Mouse (Mus musculus) ES-Bruce4 (cell line): Measurements from ENCODE around the gene Sf3b3.

Experiments
- CTCF ChIP-seq: IDR thresholded peaks from one replicate; pipeline ENCODE4 v1.8.1; 2011; ENCODE audit warnings: low read depth, low read length
- EP300 ChIP-seq: IDR thresholded peaks from 2 replicates; pipeline ENCODE4 v1.6.1; 2011; ENCODE audit warnings: low read depth, low read length; ENCODE audit not compliant: insufficient read depth
- POLR2A ChIP-seq: IDR thresholded peaks from one replicate; pipeline ENCODE4 v1.8.1; 2011; ENCODE audit warnings: low read length; ENCODE audit not compliant: insufficient read depth

DNA sequence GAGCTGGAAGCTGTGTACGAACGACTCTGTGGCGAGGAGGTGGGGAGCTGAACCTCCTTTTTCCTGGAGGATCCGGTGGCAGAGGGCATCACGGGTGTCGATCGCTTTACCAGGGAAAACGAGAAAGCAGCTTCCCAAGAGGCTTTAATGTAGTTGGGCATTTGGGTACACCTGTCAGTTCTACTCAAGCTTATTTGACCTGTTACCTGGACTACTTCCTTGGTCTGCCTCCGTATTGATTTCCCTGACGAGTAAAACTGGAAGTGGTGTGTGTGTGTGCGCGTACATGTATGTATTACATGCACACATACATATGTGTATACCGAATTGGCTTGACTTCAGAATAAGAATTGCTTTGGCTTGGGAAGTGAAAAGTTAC lies 573 bp upstream of the Sf3b3 start:
- TF ChIP-seq EP300 (no peak), POLR2A (no peak), CTCF (no peak)
